Mouse (Mus musculus): ENCODE results near the gene Tmem171.

The Tmem171 gene

DNA sequence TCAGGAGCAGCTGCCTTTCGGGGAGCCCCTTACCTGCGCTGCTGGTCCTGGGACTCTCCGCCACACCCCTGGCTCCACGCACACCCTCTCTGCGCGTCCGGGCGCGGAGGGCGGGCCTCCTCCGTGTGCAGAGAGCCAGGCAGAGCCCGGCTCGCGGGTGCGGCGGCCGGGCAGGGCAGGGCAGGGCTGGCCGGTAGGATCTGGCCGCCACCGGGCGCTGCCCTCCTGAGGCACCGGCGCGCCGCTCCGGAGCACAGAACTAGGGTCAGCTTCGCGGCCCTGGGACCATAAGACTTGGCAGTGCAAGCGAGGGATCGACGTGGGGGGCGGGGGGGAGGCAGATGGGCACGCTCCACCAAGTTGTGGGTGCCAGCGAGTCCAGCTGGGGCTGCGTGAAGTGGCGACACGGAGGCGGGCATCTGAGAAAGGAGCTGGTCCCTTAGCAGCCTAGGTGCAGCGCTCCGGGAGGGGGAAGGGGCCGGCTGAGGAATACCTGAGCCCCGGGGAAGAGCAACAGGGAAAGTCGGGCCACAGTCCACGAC, at the start of gene Tmem171:
Tmem171 (minus strand) TSS at position 62 of the 542 bp plus-strand sequence.
- no peak for DNase-seq (ENCODE audit: low spot score)

DNA sequence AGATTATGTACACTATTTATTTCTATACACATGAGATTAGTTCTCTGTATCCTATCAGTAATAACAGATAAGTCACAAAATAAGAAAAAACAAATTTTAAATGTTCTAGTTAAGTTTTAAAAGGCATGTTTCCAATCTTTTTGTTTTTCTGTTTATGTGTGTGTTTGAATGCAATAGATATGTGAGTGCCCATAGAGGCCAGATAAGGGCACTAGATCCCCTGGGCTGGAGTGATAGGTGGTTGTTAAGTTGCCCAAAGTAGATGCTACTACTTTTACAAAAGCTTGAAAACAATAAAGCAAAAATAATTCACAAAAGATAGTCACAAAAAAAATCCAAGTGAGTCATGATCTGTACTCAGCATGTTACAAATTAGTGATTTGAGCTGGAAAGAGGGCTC, 49.2 kb upstream of the Tmem171 start:
- no peak for DNase-seq (ENCODE audit: low spot score)

DNA sequence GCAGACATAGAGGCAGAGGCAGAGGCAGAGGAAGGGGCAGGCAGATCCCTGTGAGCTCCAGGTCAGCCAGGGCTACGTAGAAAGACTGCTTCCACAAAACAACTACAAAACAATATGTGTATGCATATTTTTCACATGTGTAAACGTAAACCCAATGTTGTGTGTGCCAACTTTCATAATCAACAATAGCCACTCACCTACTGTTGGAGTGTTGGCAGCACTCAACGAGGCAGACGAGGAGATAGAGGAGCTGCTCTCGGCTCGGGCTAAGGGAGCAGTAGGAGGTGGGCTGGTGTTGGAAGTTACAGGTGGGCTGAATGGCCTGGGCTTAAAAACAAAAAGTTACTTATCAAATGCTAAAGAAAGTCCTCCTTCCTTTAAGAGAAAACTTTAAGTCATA, 48.6 kb upstream of the Tmem171 start:
- DNase-seq (ENCODE audit: low spot score) = no peak

DNA sequence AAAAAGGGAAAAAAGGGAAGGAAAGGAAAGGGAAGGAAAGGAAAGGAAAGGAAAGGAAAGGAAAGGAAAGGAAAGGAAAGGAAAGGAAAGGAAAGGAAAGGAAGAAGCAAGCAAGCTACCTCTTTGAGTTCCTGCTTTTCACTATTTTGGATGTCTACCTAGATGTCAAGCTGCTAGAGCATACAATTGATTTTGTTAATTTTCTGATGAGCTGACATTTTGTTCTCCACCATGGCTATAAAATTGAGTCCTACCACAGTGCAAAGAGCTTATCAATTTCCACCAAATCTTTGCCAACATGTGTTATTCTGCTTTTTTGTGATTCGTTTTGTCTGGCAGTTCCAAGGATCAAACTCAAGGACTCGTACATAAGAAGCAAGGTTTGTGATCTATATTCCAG, 43.6 kb upstream of the Tmem171 start:
- DNase-seq (ENCODE audit: low spot score) = no peak

DNA sequence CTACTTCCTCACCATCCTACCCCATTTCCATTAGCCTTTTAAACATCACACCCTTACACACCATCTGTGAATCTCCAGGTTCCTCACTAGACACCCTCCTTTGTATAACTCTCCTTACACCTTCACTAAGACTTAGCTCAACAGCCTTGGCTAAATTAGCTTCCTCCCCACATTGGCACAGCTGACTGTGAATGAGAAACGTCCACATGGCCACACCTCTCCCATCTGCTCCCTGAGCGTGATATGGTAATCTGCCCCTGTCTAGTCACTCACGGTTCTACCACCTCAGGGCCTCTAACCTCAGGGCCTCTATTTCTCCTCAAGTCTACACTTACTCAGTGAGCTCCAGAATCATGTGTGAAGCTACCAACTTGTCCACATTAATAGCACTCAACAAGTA, 38.7 kb upstream of the Tmem171 start:
- DNase-seq (ENCODE audit: low spot score) = no peak

DNA sequence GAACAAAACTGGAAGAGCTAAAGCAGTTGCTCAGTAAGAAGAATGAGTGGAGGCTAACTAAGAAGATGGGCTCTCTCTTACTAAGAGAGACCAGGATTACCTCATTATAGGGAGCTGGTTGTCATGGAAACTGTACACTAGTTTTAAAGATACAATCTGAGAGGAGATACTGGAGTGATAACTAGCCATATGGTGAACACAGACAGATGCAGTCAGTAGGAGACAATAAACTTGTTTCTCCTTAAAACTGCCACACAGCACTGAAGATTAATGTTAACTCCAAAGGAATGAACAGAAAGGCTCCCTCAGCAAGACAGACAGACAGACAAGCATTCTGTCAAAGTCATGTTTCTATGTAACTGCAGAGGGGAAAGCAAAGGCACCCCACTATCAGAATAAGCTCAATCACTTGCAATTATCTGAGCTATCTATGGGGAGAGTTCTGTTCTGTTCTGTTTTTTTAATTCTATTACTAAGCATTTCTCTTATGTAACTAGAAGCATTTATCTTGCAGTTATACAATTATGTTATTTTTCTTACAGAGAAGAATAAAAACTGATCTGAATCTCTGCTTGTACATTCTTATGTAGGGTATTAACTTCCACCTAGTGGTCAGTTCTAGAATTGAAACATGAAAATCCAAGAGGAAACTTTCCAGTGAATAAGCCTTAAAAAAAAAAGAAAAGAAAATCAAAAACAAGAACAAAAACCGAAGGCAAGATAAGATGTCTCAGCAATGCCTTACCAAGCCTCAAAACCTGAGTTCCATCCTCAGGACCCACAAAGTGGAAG, 34.8 kb upstream of the Tmem171 start:
- DNase-seq (ENCODE audit: low spot score) = peak; percentile 51

DNA sequence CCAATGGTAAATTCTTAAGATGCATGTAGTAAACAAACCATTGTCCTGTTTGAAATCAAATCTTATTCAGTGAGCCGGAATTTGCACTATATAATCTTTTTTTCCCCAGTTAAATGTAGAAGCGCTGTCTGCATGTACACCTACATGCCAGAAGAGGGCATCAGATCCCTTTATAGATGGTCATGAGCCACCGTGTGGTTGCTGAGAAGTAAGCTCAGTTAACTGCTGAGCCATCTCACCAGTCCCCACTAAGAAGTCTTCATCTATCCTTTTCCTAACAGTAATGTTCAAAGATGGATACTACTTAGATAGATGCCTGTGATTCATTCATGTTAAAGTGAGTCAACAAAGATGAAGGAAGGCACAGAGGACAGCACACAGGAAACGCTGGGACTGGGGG, 31.9 kb upstream of the Tmem171 start:
- DNase-seq (ENCODE audit: low spot score) = peak; percentile 41

DNA sequence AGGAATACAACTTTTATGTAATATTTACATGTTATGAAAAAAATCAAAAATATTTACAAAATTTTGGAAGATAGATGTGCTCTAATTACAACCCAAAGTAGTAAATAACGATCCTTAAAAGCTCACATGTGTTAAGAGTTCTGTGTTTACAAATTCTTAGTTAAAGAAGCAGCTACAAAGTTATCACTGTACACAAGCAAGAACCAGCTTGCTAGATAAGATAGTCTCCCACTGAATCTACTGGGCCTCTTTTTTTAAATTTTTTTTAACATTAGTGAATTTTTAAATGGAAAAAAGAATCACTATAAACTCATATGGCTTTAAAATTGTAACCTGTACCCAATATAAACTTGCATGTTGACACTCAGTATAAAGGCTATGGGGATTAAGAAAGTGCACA, 28.8 kb upstream of the Tmem171 start:
- no peak for DNase-seq (ENCODE audit: low spot score)

DNA sequence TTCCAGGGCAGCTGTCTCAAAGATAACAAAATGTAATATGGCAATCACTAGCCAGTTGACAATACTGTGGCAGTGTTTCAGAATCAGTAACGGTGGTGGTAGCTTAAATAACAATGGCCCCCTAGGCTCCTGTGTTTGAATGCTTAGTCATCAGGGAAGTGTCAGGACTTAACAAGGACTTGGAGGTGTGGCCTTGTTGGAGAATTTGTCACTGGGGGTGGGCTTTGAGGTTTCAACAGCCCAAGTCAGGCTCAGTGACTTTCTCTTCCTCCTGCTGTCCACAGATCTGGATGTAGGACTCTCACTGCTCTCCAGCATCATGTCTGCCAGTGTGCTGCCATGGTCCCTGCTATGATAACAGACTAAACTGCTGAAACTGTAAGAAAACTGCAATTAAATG, 27.7 kb upstream of the Tmem171 start:
- no peak for DNase-seq (ENCODE audit: low spot score)

DNA sequence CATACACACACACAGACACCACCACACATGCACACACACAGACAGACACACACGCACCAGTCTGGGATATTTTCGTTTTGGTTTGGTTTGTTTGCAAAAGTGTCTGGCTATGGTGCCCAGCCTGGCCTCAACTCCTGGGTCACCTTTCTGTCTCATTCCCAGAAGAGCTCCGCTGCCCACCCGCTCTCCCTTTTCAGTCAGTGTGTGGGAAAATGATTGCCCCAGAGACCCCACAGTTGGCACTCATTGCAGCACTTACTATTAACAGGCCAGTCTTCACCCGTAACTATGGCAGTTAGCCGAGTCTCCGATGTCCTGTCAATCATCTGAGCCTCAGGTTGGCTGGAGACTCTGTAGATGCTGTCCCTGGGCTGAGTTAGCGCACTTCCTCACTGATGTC, 21.5 kb upstream of the Tmem171 start:
- no peak for DNase-seq (ENCODE audit: low spot score)

DNA sequence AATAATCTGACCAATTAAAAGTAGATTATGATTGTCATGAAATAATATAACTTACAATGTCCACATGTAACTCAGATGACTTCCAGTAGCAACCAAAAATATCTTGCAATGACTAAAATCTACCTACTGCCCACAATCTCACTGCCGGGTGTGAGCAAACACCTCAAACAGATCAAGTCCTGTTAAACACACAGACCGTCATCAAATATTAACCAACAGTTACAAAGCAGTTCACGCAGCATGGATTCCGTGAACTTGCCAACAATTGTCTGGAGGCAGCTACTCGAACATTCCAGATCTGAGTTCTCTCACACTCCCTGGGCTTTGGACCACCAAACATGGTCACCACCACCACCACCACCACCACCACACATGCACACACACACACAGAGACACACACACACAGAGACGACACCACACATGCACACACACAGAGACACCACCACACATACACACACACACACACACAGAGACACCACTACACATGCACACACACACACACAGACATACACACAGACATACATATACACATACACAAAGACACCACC, 20.9 kb upstream of the Tmem171 start:
- DNase-seq (ENCODE audit: low spot score) = no peak

DNA sequence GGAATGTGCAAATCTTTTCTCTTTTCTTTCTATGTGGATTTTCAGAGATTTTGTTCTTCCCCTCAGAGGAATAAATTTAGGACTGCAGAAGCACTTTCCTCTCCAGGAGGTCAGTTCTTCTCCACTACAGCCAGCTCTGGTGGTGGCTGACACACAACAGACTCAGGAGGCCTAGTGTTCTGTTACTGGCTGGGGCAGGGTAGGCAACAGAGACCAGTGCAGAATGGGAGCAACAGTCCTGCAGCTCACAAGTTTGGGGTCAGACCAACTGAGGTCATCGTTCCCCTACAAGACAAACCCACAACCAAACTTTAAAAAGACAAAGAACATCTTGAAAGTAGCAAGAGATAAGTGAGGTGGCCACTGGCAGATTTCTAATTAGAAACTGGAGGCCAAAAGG, 16.0 kb upstream of the Tmem171 start:
- no peak for DNase-seq (ENCODE audit: low spot score)

DNA sequence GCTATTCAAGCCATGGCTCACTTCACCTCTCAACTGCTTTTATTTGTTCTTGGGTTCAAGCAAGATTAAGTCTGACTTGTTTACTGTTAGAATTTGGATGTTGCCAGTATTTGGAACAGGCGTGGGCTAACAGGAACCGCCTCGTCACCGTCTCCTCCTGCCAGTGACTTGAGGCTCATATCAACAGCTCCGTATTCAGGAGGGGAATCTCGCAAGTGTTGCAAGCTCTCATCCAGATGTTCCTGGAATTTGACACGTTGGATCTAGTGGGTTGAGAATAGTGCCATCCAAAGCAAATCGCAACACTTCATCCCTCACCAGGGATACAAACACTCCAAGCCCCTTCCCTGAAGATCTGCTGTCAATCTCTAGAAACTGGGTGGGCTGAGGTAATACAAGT, 15.6 kb upstream of the Tmem171 start:
- no peak for DNase-seq (ENCODE audit: low spot score)

DNA sequence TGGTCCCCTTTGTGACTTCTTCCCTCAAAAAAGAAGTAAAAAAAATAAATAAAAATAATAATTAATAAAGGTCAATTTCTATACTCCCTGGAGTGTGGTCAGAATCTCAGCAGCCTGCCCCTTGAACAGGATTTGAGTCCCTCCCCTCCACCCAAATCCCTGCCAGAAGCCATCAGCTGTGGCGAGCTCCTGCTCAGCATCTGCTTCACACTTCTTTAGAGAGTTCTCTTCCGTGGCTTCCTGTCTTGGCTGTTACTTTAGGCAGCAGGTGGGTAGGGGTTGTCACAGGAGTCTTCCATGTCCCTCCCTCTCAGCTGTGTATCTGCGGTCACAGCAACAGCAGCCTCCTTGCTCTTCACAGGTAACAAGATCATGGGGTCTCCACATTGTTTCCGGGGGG, 10.9 kb upstream of the Tmem171 start:
- DNase-seq (ENCODE audit: low spot score) = no peak

DNA sequence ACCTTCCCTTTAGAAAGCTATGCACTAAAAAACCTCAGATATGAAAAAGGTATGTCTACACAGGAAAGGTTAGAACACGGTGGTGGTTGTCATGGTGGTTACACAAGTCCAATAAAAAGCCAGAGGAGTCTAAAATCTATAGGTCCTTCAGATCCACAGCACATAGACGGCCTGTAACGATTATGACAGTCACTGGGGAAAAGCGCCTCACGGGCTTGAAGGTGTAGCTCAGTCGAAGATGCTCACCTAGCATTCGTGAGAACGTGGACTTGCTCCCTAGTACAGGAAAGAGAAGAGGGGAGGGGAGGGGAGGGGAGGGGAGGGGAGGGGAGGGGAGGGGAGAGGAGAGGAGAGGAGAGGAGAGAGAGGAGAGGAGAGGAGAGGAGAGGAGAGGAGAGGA, 9.2 kb upstream of the Tmem171 start:
- DNase-seq (ENCODE audit: low spot score) = no peak

DNA sequence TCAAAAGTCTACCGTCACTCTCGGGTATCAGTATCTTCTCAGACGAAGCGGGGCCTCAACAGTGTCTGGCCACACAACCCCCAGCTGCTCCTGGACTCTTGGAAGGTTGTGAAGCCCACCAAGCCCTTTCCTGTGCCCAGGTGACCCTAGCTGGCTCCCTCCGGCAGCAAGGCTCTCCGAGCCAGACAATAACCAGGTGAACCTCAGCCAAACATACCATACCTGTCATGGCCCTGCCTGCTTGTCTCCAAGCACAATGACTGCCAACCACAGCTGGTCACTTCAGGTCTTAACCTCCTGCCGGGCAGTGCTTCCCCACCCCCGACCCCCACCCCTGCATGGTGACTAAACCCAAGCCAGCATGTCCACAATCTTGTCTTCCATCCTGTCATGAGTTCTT, 7.7 kb upstream of the Tmem171 start:
- no peak for DNase-seq (ENCODE audit: low spot score)

DNA sequence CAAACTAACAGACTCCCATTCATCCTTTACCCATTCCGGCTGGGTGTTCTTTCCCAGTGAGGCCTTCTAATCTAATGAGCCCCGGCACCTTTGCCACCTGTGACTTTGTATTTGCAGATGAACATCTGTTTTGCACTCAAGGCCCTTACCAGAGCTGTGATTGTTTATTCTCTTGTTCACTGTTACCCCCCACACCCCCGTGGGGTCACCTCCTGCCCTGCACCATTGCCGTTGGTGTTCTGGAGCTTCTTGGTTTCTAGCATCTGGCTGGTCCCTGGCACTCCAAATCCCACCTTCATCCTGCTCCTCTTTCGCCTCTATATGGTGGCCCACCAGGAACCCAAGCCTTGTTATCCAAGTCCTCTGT, 6.7 kb upstream of the Tmem171 start:
- no peak for DNase-seq (ENCODE audit: low spot score)

DNA sequence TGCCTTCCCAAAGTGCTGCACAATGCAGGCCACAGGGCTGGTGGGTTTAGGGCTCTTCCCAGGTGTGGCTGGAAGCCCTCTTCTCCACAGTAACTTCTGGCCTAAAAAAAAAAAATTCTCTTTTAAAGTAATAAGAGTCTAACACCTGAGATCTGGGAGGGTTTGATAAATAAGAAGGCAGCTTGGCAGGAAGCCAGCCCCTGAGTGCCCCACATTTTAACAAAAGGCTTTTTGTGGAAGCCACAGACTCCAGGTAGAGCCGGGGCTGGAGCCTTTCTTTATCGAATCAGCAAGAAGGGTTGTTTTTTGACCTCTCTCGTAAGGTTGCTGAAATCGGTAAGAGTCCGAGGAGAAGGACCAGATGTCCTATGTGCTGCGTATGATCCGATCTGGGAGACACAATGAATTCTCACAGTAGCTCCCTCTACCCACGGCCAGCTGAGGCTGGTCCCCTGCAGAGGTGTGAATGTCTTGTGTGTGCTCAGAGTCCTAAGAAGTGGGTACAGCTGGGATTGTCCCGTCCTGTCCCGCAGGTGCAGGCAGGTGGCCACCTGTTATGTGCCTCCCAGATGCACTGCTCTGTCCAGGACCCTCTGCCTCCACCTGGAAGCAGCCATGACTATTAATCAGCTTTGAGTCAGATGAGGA, 6.2 kb upstream of the Tmem171 start:
- no peak for DNase-seq (ENCODE audit: low spot score)

DNA sequence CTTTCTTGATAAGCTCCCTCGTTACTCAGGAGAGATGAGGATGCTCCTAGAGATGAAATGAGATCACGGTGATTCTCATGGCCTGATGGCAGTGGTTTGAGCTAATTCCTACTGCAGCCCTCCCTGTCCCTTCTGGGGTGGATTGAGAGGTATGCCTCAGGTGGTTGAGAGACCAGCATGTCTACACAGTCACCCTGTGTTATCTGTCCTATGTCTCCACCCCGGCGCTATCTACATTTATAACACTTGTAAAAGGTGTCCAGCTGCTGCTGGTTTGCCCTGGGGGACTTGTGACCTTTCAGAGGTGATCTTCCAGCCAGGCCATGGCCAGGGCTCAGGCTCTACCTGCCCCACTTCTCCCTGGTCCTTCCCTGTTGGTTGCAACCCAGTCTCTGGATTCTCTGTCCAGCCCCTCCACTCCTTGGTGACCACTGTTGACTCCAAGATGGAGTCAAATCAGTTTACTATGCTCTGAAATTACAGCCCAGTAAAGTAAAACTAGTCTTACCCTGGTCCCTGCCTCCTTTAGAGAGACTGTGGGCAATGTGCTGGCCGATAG, 5.4 kb upstream of the Tmem171 start:
- DNase-seq (ENCODE audit: low spot score) = no peak

DNA sequence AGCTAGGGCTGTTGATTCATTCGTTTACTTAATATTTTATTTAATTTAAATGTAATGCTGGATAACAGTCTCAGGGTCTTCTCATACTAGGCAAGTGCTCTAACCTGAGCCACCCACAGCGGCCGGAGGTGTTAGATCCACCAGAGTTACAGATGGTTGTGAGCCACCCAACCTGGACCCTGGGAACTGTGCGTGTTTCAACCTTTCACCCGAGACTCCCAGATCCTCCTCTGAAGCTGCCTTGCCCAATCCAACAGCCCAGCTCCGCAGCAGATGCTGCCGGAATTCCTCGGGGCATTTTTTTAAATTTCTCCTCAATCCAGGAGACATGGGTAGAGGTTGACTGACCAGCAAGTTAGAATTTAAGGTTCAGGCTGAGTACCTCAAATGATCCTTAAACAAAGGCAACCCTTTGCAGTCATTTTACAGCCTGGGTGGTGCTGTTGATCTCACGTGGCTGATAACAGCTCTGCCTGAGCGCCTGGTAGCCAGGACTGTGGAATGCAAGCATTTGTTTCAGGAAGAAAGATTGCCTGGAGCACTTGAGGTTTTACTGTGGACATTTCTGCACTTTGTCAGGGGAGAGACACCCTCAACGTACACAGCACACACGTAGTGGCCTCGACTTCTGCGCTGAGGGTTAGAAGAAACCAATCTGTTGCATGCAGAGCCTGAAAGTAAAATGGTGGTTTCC, 4.6 kb upstream of the Tmem171 start:
- DNase-seq (ENCODE audit: low spot score) = no peak

DNA sequence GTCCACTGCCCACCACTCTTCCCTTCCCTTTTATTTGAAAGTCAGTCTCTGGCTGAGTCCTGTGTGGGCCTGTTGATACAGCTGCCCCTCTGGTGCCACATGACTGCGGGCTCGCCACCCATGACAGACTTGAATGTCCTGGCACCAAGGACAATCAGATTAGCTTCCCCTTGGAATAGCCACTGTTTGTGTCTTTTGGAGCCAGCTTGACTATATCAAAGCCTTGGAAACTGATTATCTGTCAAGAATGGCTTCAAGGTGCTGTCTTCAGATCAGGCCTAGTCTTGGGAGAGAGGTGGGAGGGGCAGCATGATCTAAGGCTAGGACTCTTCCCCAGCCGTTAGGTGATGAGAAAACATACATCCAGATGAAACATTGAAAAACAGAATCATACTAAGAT, 2.1 kb upstream of the Tmem171 start:
- DNase-seq (ENCODE audit: low spot score) = no peak

DNA sequence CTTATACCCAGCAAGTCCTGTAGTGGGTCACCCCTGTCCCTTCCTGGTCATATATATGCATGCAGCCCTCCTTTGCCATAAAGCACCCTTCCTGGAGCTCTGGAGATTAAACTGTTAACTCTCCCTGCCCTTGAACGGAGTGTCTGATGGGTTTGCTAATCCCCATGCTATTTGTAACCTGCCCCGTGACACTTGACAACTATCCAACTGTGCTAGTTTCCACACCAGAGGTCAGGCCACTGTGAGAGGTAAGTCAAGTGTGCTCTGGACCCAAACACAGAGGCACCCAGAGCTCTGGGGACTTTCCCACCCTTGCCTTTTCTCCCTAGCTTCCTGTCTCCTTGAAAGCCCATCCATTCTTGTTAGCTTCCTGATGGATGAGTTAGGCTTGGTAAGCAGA, 912 bp upstream of the Tmem171 start:
- DNase-seq (ENCODE audit: low spot score) = no peak

DNA sequence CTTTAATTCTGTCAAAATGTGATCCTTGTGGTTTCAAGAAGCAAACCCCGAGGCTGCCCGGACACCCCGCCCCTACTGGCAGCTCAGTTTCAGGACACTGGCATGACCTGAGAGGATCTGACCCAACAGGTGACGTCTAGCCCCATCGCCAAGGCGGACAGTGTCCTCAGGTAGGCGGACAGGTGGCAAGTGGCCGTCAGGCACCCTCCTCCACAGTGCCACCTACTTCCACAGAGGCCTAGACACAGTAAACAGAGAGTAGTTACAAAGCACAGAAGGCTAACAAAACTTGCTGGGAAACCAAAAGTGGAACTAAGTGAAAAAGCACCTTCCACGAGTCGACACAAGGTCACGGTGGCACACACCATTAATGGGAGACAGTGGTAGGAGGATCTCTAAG, 1.3 kb downstream of the Tmem171 start:
- DNase-seq (ENCODE audit: low spot score) = no peak
